Mouse (Mus musculus): ENCODE measurements around the gene Obscn. TPM values are rescaled to one million over a fixed set of nuclear protein-coding genes. Genes with fewer than 3 reads are reported as not detected.

Obscn gene
- total and polyA plus RNA-seq, 3 experiments = 0.09 to 0.13 (median 0.13) TPM

DNA sequence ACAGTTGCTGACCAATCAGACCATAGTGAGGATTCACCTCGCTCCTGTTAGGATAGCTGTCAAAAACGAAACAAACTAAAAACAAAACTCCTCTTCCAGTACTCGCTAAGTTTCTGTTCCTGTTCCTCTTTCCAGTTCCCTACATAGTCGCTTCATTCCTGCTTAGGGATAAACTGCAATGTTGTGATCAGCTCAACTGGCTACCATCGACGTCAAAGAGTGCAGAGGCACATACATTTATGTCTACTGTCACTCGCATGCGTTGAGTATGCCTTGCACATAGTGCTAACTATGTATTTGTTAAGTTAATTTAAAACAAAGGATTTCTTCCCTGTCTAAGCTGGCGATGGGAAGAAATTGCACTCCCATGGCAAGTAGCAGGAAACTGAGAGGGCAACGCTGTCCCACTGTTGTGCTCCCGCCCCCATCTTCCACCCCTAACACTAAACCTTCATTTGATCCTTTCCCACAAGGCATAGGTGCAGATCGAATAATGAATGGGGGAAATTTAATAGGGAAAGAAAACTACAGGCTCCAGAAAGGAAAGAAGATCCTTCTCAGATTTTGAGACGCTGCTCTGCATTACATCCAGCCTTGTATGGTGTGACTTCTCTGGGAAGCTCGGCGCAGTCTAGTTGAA is 176.9 kb downstream of the Obscn start (continued):
- TF ChIP-seq KAT2A (IDR thresholded peaks at IDR 0.05; ENCODE audit: insufficient replicate concordance, low read length) = no peak
- no peak for TF ChIP-seq GABPA (IDR thresholded peaks at IDR 0.05; ENCODE audit: insufficient replicate concordance, low read depth, low read length)
- TF ChIP-seq BHLHE40 (IDR thresholded peaks at IDR 0.05; ENCODE audit: low read depth, low read length) = peak; percentile 79
- peak; percentile 96 for TF ChIP-seq IRF4 (IDR thresholded peaks at IDR 0.05; ENCODE audit: low read depth, low read length)

DNA sequence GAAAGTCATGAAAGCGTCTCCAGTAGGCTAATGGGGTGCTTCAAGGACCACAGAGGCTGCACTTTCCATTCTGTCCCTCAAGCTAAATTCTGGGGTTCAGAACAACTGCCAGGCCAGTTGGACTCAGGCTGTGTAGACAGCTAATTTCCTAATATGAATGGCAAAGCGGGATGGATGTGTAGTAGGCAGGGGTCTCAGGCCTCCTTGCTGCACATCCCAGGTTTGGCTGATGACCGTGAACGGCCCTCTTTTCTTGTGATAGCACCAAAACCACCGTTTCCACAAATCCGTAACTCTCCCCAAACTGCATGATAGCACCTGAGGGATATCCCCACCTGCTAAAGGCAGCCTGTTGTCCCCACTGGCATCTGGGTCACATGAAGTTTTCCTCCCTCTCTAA is 177.7 kb downstream of the Obscn start:
- Histone ChIP-seq H3K9ac (ENCODE audit: insufficient read depth, low read depth) (no peak overlapping the region), H3K79me2 (replicated peaks; ENCODE audit: control insufficient read depth, extremely low read depth, insufficient read depth, poor library complexity, severe bottlenecking) (peaks cover 2% of the 10 kb centered on the region; the same call in 1 of the 2 replicates), H3K27me3 (replicated peaks) (peaks cover under 1% of the 10 kb centered on the region), H3K36me3 (replicated peaks in 1 of 2; ENCODE audit: control insufficient read depth in 1 of 2, insufficient read depth in 1 of 2, low read length in 1 of 2) (peaks cover 2 to 19% of the 10 kb centered on the region in 2 experiments), H3K4me2 (ENCODE audit: insufficient read depth, low read depth, poor library complexity, severe bottlenecking) (peak overlapping the region; percentile 26; the same call in 1 of the 2 replicates), H3K27ac (ENCODE audit: insufficient read depth, low read depth) (no peak overlapping the region), H3K4me3 (replicated peaks in 1 of 3; ENCODE audit: low read depth in 2 of 3, low read length in 2 of 3, poor library complexity in 1 of 3) (no peak overlapping the region), H3K9me3 (replicated peaks; ENCODE audit: low read length) (peaks cover 7% of the 10 kb centered on the region), H3K4me1 (ENCODE audit: control insufficient read depth in 1 of 2, insufficient read depth in 2 of 2) (peaks cover 13 to 45% of the 10 kb centered on the region in 2 experiments)
- no peak for DNase-seq (ENCODE audit: extremely low read depth)
- TF ChIP-seq UBTF (IDR thresholded peaks at IDR 0.05; ENCODE audit: low read depth, low read length) (no peak), POLR2A (IDR thresholded peaks at IDR 0.05; ENCODE audit: low read depth, low read length) (no peak), ZC3H11A (IDR thresholded peaks at IDR 0.05; ENCODE audit: low read depth, low read length) (no peak), E2F4 (IDR thresholded peaks at IDR 0.05; ENCODE audit: insufficient replicate concordance, low read depth, low read length) (no peak), MAX (IDR thresholded peaks at IDR 0.05; ENCODE audit: low read length) (no peak), TBP (conservative IDR thresholded peaks at IDR 0.05; ENCODE audit: low read depth, low read length) (no peak)
- in situ Hi-C loops (cut with MboI; ENCODE audit: low pct_ligation_motif_present, low pct_unique_long_range_greater_than_20kb, low sequenced_read_pairs) = loop anchor here (5.0 kb wide), 1 partner anchor 36 kb away; no protein-coding TSS in a partner anchor
- dilution Hi-C loops (cut with MboI; ENCODE audit: extremely low pct_ligation_motif_present, extremely low pct_unique_long_range_greater_than_20kb, low sequenced_read_pairs) = no loop called here

DNA sequence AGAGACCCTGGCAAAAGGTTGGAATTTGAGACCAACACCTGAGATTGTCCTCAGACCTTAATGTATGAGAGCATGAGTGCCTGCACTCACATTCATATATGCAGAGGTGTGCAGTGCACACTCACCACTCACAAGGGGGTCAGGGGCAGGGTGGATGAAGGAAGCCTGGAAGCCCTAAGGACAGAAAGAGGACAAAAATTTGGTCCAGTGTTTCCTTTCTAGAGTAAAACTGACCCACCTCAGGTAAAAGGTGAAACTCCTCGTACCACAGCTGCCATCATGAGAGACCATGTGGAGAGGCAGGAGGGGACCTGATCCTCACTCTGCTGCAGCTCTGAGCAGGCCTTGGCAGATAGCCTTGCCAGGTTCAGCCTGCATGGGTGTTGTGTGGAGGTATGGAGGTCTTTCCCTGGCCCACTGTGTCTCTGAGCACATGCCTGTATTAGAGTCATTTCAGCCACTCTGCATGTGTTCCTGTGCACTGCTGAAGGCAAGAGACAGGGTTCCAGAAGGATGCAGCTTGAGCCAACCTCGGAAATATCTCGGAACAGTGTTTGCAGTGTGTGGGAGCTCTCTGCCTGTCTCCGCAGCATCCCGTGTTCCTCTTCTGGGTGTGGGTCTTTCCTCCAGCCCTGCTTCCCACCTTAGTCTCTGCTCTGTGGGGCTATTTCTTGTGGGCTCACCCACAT is 178.8 kb downstream of the Obscn start:
- Histone ChIP-seq H3K27ac (ENCODE audit: insufficient read depth, low read depth) (no peak overlapping the region), H3K36me3 (replicated peaks in 1 of 2; ENCODE audit: control insufficient read depth in 1 of 2, insufficient read depth in 1 of 2, low read length in 1 of 2) (peaks cover 2 to 19% of the 10 kb centered on the region in 2 experiments), H3K9ac (ENCODE audit: insufficient read depth, low read depth) (no peak overlapping the region), H3K4me1 (ENCODE audit: control insufficient read depth in 1 of 2, insufficient read depth in 2 of 2) (peaks cover 13 to 54% of the 10 kb centered on the region in 2 experiments), H3K79me2 (replicated peaks; ENCODE audit: control insufficient read depth, extremely low read depth, insufficient read depth, poor library complexity, severe bottlenecking) (peaks cover 2% of the 10 kb centered on the region; the same call in 1 of the 2 replicates), H3K4me3 (replicated peaks in 1 of 3; ENCODE audit: low read depth in 2 of 3, low read length in 2 of 3, poor library complexity in 1 of 3) (no peak overlapping the region), H3K9me3 (replicated peaks; ENCODE audit: low read length) (peaks cover 7% of the 10 kb centered on the region), H3K4me2 (ENCODE audit: insufficient read depth, low read depth, poor library complexity, severe bottlenecking) (no peak overlapping the region), H3K27me3 (replicated peaks) (peaks cover 9% of the 10 kb centered on the region)
- no peak for DNase-seq (ENCODE audit: extremely low read depth)
- dilution Hi-C loops (cut with MboI; ENCODE audit: extremely low pct_ligation_motif_present, extremely low pct_unique_long_range_greater_than_20kb, low sequenced_read_pairs) = no loop called here
- in situ Hi-C loops (cut with MboI; ENCODE audit: low pct_ligation_motif_present, low pct_unique_long_range_greater_than_20kb, low sequenced_read_pairs) = loop anchor here (5.0 kb wide), 1 partner anchor 35 kb away; no protein-coding TSS in a partner anchor
- no peak for TF ChIP-seq MXI1 (IDR thresholded peaks at IDR 0.05; ENCODE audit: low read depth, low read length)
- no peak for TF ChIP-seq NRF1 (IDR thresholded peaks at IDR 0.05; ENCODE audit: low read depth, low read length)
- no peak for TF ChIP-seq MYC (IDR thresholded peaks at IDR 0.05; ENCODE audit: low read depth, low read length)
- TF ChIP-seq SIN3A (IDR thresholded peaks at IDR 0.05; ENCODE audit: low read length) = no peak
- TF ChIP-seq PAX5 (IDR thresholded peaks at IDR 0.05; ENCODE audit: low read length) = no peak
- TF ChIP-seq USF2 (conservative IDR thresholded peaks at IDR 0.05; ENCODE audit: low read depth, low read length) = no peak
- TF ChIP-seq ZC3H11A (IDR thresholded peaks at IDR 0.05; ENCODE audit: low read depth, low read length) = no peak
- no peak for TF ChIP-seq JUND (conservative IDR thresholded peaks at IDR 0.05; ENCODE audit: low read depth, low read length)
- TF ChIP-seq JUN (IDR thresholded peaks at IDR 0.05; ENCODE audit: insufficient read depth, low read depth, low read length) = no peak
- no peak for TF ChIP-seq POLR2AphosphoS2 (IDR thresholded peaks at IDR 0.05; ENCODE audit: low read depth, low read length)
- TF ChIP-seq UBTF (IDR thresholded peaks at IDR 0.05; ENCODE audit: low read depth, low read length) = no peak
- TF ChIP-seq ZKSCAN1 (IDR thresholded peaks at IDR 0.05; ENCODE audit: borderline replicate concordance, low read depth, low read length) = no peak
- TF ChIP-seq MAFK (IDR thresholded peaks at IDR 0.05; ENCODE audit: insufficient replicate concordance, low read length) = no peak
- TF ChIP-seq ZNF384 (IDR thresholded peaks at IDR 0.05; ENCODE audit: low read depth, low read length) = no peak
- no peak for TF ChIP-seq E2F4 (IDR thresholded peaks at IDR 0.05; ENCODE audit: insufficient replicate concordance, low read depth, low read length)
- TF ChIP-seq POLR2A (IDR thresholded peaks at IDR 0.05; ENCODE audit: low read depth, low read length) = no peak
- no peak for TF ChIP-seq ZMIZ1 (IDR thresholded peaks at IDR 0.05; ENCODE audit: low read depth, low read length)
- TF ChIP-seq BHLHE40 (IDR thresholded peaks at IDR 0.05; ENCODE audit: low read depth, low read length) = no peak
